Mouse (Mus musculus): Measurements from ENCODE around the gene 3110001I22Rik. TPM values are rescaled to one million over a fixed set of nuclear protein-coding genes. Genes with fewer than 3 reads are reported as not detected.
"Not testable (repeated sequence)": the region's sequence is repeated elsewhere in the genome, so short reads cannot be mapped to it uniquely, and the experiment has no call there.

The 3110001I22Rik gene
- 6.5 and 7.4 TPM in 2 replicates for polyA plus RNA-seq (2015; fragmentation: Nextera tagmentation; extraction: Ambion mirVana)

- ATAC-seq (replicated peaks), result peak; percentile 93
- 0% methylated on average over 54 of the region's 54 CpGs for WGBS
Observed at GRCm38 (mm10) chr16:13671685-13672385, at the start of gene 3110001I22Rik, which contains the start of gene Bfar. Gene 3110001I22Rik (plus strand): TSS chr16:13671929. Gene Bfar (plus strand): TSS chr16:13671858.

DNA sequence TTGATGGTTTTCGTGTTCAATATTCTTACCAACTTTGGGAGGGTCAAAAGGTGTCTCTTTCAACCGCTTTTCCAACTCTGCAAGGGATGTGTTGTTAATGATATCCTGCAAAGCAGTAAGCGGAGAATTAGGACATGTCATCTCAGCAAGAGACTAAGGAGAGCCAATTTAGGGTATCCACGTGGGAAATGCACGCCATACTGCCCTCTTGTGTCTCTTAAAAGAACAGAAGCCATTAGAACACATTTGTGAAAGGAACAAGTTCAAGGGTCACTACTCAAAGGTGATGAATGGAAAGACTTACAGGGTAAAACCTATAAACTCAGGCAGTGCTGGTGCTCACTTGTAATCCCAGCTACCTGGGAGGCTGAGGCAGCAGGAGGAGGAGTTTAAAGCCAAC, 43.4 kb upstream of the 3110001I22Rik start:
- no peaks in the 10 kb centered on the region for H3K27me3 ChIP-seq (replicated peaks)
- WGBS, result 45% methylated on average over 5 of the region's 5 CpGs
- H3K36me3 ChIP-seq (replicated peaks), result no peaks in the 10 kb centered on the region; the same call in 1 of the 2 replicates
- no peaks in the 10 kb centered on the region for H3K4me1 ChIP-seq
- ATAC-seq (replicated peaks), result no peak
- H3K9me3 ChIP-seq, result no peaks in the 10 kb centered on the region
- no peak overlapping the region for H3K4me2 ChIP-seq
- no peak overlapping the region for H3K4me3 ChIP-seq
- H3K27ac ChIP-seq, result no peak overlapping the region
- no peak overlapping the region for H3K9ac ChIP-seq

More at GRCm38 (mm10) chr16:13671685-13672385, at the start of gene 3110001I22Rik, which contains the start of gene Bfar:
- no peaks in the 10 kb centered on the region for H3K9me3 ChIP-seq
- H3K27me3 ChIP-seq (replicated peaks), result no peaks in the 10 kb centered on the region
- H3K4me2 ChIP-seq, result peak within 1 kb of the TSS; percentile 71
- peak within 1 kb of the TSS; percentile 91 for H3K9ac ChIP-seq
- H3K4me3 ChIP-seq, result peak within 1 kb of the TSS; percentile 95
- H3K36me3 ChIP-seq (replicated peaks), result peaks cover 9% of the 10 kb centered on the region; the same call in 1 of the 2 replicates
- H3K27ac ChIP-seq, result peak within 1 kb of the TSS; percentile 77
- peaks cover 20% of the 10 kb centered on the region for H3K4me1 ChIP-seq

- H3K4me3 ChIP-seq; H3K4me1 ChIP-seq; H3K36me3 ChIP-seq (replicated peaks); H3K4me2 ChIP-seq; H3K27me3 ChIP-seq (replicated peaks); ATAC-seq (replicated peaks); H3K27ac ChIP-seq; H3K9ac ChIP-seq; H3K9me3 ChIP-seq: not testable (repeated sequence)
- WGBS, result 36% methylated on average over 2 of the region's 2 CpGs
Observed at GRCm38 (mm10) chr16:13638198-13638597, 33.5 kb upstream of the 3110001I22Rik start.

- H3K36me3 ChIP-seq (replicated peaks), result no peaks in the 10 kb centered on the region; the same call in 1 of the 2 replicates
- no peaks in the 10 kb centered on the region for H3K4me1 ChIP-seq
- no peak overlapping the region for H3K27ac ChIP-seq
- no peak overlapping the region for H3K4me3 ChIP-seq
- H3K4me2 ChIP-seq, result no peak overlapping the region
- no peaks in the 10 kb centered on the region for H3K27me3 ChIP-seq (replicated peaks)
- H3K9ac ChIP-seq, result no peak overlapping the region
- H3K9me3 ChIP-seq, result no peaks in the 10 kb centered on the region
- WGBS, result 88% methylated on average over 5 of the region's 5 CpGs
- ATAC-seq (replicated peaks), result no peak
Observed at GRCm38 (mm10) chr16:13639508-13639907, 32.2 kb upstream of the 3110001I22Rik start.

DNA sequence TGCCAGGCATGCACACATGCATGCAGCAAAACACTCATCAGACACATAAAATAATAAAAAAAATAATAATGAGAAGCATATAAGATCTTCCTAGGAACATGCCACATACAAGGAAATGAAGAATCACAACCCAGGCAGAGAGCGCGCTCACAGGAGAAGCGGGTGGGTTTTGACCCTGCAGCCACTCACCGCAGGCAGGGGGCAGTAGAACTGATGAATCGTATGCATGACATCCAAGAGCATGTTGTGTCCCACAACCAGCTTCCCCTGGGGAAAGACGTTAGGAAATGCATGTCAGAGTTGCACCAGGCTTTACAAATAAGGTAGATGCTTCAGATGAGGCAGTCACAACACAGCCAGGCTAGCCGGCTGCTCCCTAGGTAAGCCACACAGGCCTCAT, 31.7 kb upstream of the 3110001I22Rik start:
- H3K9me3 ChIP-seq, result no peaks in the 10 kb centered on the region
- no peaks in the 10 kb centered on the region for H3K36me3 ChIP-seq (replicated peaks)
- no peaks in the 10 kb centered on the region for H3K4me1 ChIP-seq
- H3K27ac ChIP-seq, result no peak overlapping the region
- 75% methylated on average over 7 of the region's 7 CpGs for WGBS
- H3K9ac ChIP-seq, result no peak overlapping the region
- ATAC-seq (replicated peaks), result no peak
- H3K4me3 ChIP-seq, result no peak overlapping the region
- no peaks in the 10 kb centered on the region for H3K27me3 ChIP-seq (replicated peaks)
- H3K4me2 ChIP-seq, result no peak overlapping the region

DNA sequence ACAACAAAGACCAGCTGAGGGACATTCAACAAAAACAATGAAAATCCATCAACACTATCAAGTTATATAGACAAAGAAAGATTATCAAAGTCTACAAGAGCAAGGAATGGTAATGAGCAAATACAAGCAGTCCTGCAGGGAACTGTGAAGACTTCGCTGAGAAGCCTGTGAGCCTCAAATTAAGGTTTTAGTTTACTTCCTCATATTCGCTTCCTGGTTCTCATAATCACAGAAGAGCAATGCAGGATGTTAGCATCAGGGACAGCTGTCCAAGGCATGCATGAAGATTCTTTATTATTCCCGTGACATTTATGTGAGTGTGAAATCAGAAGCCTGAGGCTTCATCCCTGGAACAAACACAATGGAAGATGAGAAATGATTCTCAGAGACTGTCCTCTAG, 27.3 kb upstream of the 3110001I22Rik start:
- WGBS, result 91% methylated on average over 3 of the region's 3 CpGs
- Histone ChIP-seq H3K9me3 (no peaks in the 10 kb centered on the region), H3K36me3 (replicated peaks) (peaks cover 6% of the 10 kb centered on the region; the same call in 1 of the 2 replicates), H3K4me3 (no peak overlapping the region), H3K9ac (no peak overlapping the region), H3K4me1 (no peaks in the 10 kb centered on the region), H3K4me2 (no peak overlapping the region), H3K27ac (no peak overlapping the region), H3K27me3 (replicated peaks) (no peaks in the 10 kb centered on the region)
- ATAC-seq (replicated peaks), result no peak

DNA sequence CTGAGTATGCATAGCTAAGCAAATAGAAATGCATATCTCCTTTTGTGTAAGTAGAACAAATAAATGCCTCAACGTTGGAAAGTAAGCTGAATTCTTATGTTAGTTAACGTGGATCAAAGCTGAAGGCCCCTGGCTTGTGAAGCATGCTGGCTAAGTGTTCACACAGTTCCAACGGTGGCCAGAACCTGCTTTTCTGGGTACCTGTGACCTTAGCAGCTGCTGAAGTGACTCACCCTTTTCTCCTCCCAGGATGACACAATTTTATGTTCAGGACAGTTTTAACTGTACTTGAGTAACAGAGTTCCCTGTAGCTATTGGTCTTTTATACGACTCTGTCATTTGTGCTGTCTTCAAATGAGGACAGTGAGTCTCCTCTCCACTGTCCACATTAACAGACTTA, 25.8 kb upstream of the 3110001I22Rik start:
- Histone ChIP-seq H3K36me3 (replicated peaks) (peaks cover 14% of the 10 kb centered on the region), H3K27me3 (replicated peaks) (no peaks in the 10 kb centered on the region), H3K4me1 (no peaks in the 10 kb centered on the region), H3K9me3 (no peaks in the 10 kb centered on the region), H3K9ac (no peak overlapping the region), H3K27ac (no peak overlapping the region), H3K4me2 (no peak overlapping the region), H3K4me3 (no peak overlapping the region)
- WGBS, result 92% methylated on average over 4 of the region's 4 CpGs
- ATAC-seq (replicated peaks), result no peak

- no peaks in the 10 kb centered on the region for H3K4me1 ChIP-seq
- no peak overlapping the region for H3K4me3 ChIP-seq
- H3K27ac ChIP-seq, result no peak overlapping the region
- 96% methylated on average over 3 of the region's 3 CpGs for WGBS
- no peak overlapping the region for H3K4me2 ChIP-seq
- no peaks in the 10 kb centered on the region for H3K27me3 ChIP-seq (replicated peaks)
- H3K36me3 ChIP-seq (replicated peaks), result peaks cover 20% of the 10 kb centered on the region
- no peak for ATAC-seq (replicated peaks)
- no peak overlapping the region for H3K9ac ChIP-seq
- no peaks in the 10 kb centered on the region for H3K9me3 ChIP-seq
Observed at GRCm38 (mm10) chr16:13658886-13659285, 12.8 kb upstream of the 3110001I22Rik start.

DNA sequence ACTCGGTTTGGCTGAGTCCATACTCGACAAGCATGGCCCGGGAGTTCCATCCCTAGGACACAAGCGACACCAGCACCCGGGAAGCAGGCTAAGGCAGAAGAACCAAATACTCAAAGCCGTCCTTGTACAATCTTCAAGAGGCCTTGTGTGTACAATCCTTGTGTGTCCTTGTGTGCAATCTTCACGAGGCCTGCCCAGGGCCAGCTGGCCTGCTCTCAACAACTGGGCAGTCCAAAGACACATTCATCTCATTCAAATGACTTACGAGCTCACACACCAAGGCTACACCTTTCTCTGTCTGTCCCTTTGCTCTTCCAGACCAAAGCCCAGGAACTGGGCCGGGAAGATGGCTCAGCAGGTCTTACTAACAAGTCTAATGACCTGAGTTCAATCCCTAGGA, 11.0 kb upstream of the 3110001I22Rik start:
- H3K4me2 ChIP-seq, result no peak overlapping the region
- H3K27ac ChIP-seq, result no peak overlapping the region
- H3K27me3 ChIP-seq (replicated peaks), result no peaks in the 10 kb centered on the region
- ATAC-seq (replicated peaks), result no peak
- no peaks in the 10 kb centered on the region for H3K4me1 ChIP-seq
- H3K36me3 ChIP-seq (replicated peaks), result peaks cover 19% of the 10 kb centered on the region; the same call in 1 of the 2 replicates
- WGBS, result 94% methylated on average over 9 of the region's 9 CpGs
- no peak overlapping the region for H3K4me3 ChIP-seq
- H3K9ac ChIP-seq, result no peak overlapping the region
- no peaks in the 10 kb centered on the region for H3K9me3 ChIP-seq

DNA sequence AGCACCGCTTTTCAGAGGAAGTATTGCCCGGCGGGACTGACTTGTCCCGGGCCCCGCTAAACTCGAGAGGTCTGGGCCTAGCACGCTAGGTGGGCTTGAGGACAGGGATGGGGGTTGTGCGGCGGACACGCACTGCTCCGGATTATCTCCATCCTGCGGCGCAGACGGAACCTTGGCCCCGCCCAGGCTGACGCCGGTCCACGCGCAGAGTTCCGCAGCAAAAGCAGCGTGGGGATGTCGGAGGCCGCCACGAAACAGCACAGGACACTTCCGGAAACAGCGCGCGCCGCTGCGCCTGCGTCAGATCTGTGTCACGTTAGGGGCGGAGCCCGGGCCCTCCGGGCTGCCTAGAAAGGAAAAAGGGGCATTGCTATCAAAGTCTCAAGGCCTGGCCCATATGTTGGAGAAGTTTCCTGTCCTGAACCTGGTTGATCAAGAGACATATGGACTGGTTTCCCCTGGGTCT, 3.8 kb upstream of the 3110001I22Rik start, which contains the start of gene Parn:
TSS of gene Parn (minus strand) at position 293 of the 466 bp plus-strand sequence.
- H3K9ac ChIP-seq, result peak within 1 kb of the TSS; percentile 67
- peak within 1 kb of the TSS; percentile 83 for H3K4me2 ChIP-seq
- peaks cover 16% of the 10 kb centered on the region for H3K4me1 ChIP-seq
- ATAC-seq (replicated peaks), result peak; percentile 94
- no peaks in the 10 kb centered on the region for H3K27me3 ChIP-seq (replicated peaks)
- no peaks in the 10 kb centered on the region for H3K9me3 ChIP-seq
- H3K4me3 ChIP-seq, result peak within 1 kb of the TSS; percentile 70
- H3K27ac ChIP-seq, result peak within 1 kb of the TSS; percentile 74
- under 1% methylated on average over 35 of the region's 35 CpGs for WGBS
- peaks cover 10% of the 10 kb centered on the region; the same call in 1 of the 2 replicates for H3K36me3 ChIP-seq (replicated peaks)

GRCm38 (mm10) chr16:13668402-13669108, 3.2 kb upstream of the 3110001I22Rik start:
- H3K36me3 ChIP-seq (replicated peaks), result peaks cover 7% of the 10 kb centered on the region; the same call in 1 of the 2 replicates
- H3K9ac ChIP-seq, result no peak overlapping the region; the same call in 1 of the 2 replicates
- no peaks in the 10 kb centered on the region for H3K27me3 ChIP-seq (replicated peaks)
- H3K4me3 ChIP-seq, result peak overlapping the region; percentile 70
- H3K4me1 ChIP-seq, result peaks cover 22% of the 10 kb centered on the region
- WGBS, result 81% methylated on average over 10 of the region's 10 CpGs
- ATAC-seq (replicated peaks), result 0 out of 2 replicates have a peak, but pooled peaks have one; percentile 4
- no peaks in the 10 kb centered on the region for H3K9me3 ChIP-seq
- H3K27ac ChIP-seq, result peak overlapping the region; percentile 74
- H3K4me2 ChIP-seq, result peak overlapping the region; percentile 83

- H3K9ac ChIP-seq, result no peak overlapping the region
- peaks cover 6% of the 10 kb centered on the region; the same call in 1 of the 2 replicates for H3K36me3 ChIP-seq (replicated peaks)
- H3K27me3 ChIP-seq (replicated peaks), result no peaks in the 10 kb centered on the region
- H3K4me3 ChIP-seq, result no peak overlapping the region
- ATAC-seq (replicated peaks), result no peak
- no peak overlapping the region for H3K27ac ChIP-seq
- H3K9me3 ChIP-seq, result no peaks in the 10 kb centered on the region
- 97% methylated on average over 1 of the region's 1 CpGs for WGBS
- H3K4me2 ChIP-seq, result no peak overlapping the region
- H3K4me1 ChIP-seq, result peaks cover 22% of the 10 kb centered on the region
Observed at GRCm38 (mm10) chr16:13669282-13669681, 2.4 kb upstream of the 3110001I22Rik start.
